Mouse (Mus musculus) testis, adult 2 months (tissue): ENCODE measurements around the gene Eddm3b. TPM values are rescaled to one million over a fixed set of nuclear protein-coding genes. Genes with fewer than 3 reads are reported as not detected.
"Not testable (repeated sequence)": the region's sequence is repeated elsewhere in the genome, so short reads cannot be mapped to it uniquely, and the experiment has no call there.

ENCODE experiments used
- H3K27ac ChIP-seq: fragments of 200-500 bp; 2 replicates; pipeline ENCODE4 v1.5.1; 2012; ENCODE audit warnings: low read depth, low read length; ENCODE audit not compliant: control insufficient read depth, insufficient read depth
- H3K27me3 ChIP-seq: fragments of 200-500 bp; 2 replicates; pipeline ENCODE4 v1.6.1; 2012; ENCODE audit warnings: mild to moderate bottlenecking, low read length, moderate library complexity; ENCODE audit not compliant: control insufficient read depth, insufficient read depth
- H3K36me3 ChIP-seq: fragments of 200-500 bp; 2 replicates; pipeline ENCODE4 v1.6.1; 2012; ENCODE audit warnings: mild to moderate bottlenecking, low read length; ENCODE audit not compliant: control insufficient read depth, insufficient read depth
- H3K4me1 ChIP-seq: fragments of 200-500 bp; 2 replicates; pipeline ENCODE4 v1.6.1; 2012; ENCODE audit warnings: low read length; ENCODE audit not compliant: control insufficient read depth, insufficient read depth
- H3K4me3 ChIP-seq: fragments of 200-500 bp; 2 replicates; pipeline ENCODE4 v1.5.1; 2012; ENCODE audit warnings: low read depth, mild to moderate bottlenecking, low read length, moderate library complexity, mixed read lengths; ENCODE audit not compliant: control insufficient read depth
- CTCF ChIP-seq: fragments of 200-500 bp; IDR thresholded peaks from 2 replicates; pipeline ENCODE4 v1.5.1; 2012; ENCODE audit warnings: low read depth, mild to moderate bottlenecking, inconsistent platforms, low read length, moderate library complexity; ENCODE audit not compliant: control insufficient read depth, insufficient read depth, insufficient replicate concordance
- POLR2A ChIP-seq: fragments of 200-500 bp; IDR thresholded peaks from 2 replicates; pipeline ENCODE4 v1.6.1; 2012; ENCODE audit warnings: low read depth, mild to moderate bottlenecking, inconsistent platforms, low read length, moderate library complexity; ENCODE audit not compliant: control insufficient read depth
- polyA plus RNA-seq: library from polyadenylated mRNA; depleted of rRNA; stranded (reverse); fragments of >200 nt; gene quantifications from 2 replicates; pipeline ENCODE4 v1.2.3, GENCODE M21; 2012

The Eddm3b gene
- polyA plus RNA-seq, 1 experiment: not detected

DNA sequence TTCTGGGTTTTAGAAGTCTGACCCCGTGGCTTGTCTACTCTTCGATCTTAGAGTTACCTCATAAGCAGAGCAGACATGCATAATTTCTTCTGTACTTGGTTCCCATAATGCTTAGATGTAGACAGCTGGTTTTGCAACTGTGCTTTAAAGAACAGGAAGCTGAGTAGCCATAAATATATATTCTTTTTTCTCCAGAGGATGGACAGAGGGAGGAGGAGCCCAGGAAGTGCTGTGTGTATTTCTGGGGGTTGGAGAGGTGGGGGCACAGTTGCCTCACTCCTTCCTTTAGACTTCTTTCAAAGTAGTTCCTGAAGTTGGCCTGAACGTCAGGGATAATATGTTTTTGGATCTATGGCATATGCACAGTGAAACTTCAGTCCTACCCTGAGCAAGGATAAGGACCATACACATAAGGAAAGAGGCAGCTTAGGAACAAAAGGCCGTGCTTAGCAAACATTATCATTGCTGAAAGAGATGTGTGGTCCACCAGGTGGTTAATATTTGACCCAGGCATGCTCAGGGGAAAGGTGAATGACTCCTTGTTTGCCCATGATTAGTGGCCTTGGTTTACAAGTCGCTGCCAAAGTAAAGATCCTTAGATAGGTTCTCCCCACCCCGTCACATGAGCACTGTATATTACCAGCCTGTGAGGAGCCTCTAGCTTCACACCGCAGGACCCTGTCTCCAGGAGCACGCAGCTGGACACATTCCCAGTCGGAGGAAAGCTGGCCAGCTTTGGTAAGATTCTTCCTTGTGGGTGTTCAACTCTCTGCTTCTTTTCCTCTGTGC, 18.3 kb upstream of the Eddm3b start:
- Histone ChIP-seq H3K27ac (no peak overlapping the region), H3K36me3 (no peaks in the 10 kb centered on the region), H3K4me3 (no peak overlapping the region), H3K4me1 (peaks cover 1% of the 10 kb centered on the region; the same call in 1 of the 2 replicates), H3K27me3 (no peaks in the 10 kb centered on the region)
- TF ChIP-seq CTCF (no peak), POLR2A (no peak)

DNA sequence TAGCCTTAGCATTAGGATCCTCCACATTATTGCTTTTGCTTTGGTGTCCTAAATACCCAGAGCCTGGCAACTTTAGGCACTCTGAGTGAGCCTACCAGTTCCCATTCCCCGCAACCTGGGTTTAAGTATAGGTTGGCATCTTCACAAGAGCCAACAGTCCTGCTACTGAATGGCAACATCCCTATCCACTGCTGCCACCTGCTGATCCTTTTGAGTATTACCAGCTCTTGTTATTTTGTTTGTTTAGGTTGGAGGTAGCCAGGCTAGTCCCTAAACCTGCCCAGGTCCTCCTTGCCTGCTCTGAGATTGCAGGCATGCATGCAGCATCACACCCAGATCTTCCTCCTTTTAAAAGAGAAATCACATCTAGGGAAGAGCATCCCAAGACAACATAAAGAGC, 15.9 kb upstream of the Eddm3b start:
- H3K4me3 ChIP-seq, H3K27ac ChIP-seq, H3K27me3 ChIP-seq: not testable (repeated sequence)

DNA sequence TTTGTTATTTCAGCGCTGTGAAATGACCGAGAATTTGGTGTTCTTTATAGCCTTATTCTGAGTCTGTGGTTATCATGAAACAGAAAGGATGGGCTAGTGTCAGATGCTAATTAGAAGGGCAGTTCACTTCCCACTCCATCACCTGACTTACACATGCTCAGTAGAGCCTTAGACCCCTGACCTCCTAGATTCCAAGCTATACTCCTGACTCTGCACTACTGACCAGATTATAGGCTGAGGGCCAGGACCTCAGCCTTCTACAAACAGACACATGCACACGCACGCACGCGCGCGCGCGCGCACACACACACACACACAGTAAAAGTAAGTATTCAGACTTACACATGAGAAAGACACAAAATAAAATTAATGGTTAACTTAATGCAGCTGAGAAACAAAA, 15.3 kb upstream of the Eddm3b start:
- TF ChIP-seq POLR2A: no peak
- no peak for TF ChIP-seq CTCF
- Histone ChIP-seq H3K4me3 (no peak overlapping the region), H3K27me3 (no peaks in the 10 kb centered on the region), H3K27ac (no peak overlapping the region), H3K4me1 (no peaks in the 10 kb centered on the region), H3K36me3 (no peaks in the 10 kb centered on the region)

More for the DNA sequence above, 15.9 kb upstream of the Eddm3b start:
- not testable (repeated sequence) for H3K4me1 ChIP-seq, H3K36me3 ChIP-seq

DNA sequence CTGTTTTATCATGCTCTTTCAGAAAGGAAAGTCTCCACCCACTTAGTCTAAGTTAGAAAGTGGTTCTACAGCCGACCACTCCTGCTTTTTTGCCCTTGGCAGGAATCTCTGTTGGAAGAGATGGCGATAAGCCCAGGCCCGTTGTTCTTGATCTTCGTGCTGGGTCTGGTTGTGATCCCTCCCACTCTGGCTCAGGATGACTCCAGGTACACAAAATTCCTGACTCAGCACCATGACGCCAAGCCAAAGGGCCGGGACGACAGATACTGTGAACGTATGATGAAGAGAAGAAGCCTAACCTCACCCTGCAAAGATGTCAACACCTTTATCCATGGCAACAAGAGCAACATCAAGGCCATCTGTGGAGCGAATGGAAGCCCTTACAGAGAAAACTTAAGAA, 12.9 kb upstream of the Eddm3b start:
- TF ChIP-seq POLR2A: no peak
- no peak for TF ChIP-seq CTCF
- Histone ChIP-seq H3K27me3 (no peaks in the 10 kb centered on the region), H3K27ac (no peak overlapping the region), H3K4me1 (no peaks in the 10 kb centered on the region), H3K4me3 (no peak overlapping the region), H3K36me3 (no peaks in the 10 kb centered on the region)

DNA sequence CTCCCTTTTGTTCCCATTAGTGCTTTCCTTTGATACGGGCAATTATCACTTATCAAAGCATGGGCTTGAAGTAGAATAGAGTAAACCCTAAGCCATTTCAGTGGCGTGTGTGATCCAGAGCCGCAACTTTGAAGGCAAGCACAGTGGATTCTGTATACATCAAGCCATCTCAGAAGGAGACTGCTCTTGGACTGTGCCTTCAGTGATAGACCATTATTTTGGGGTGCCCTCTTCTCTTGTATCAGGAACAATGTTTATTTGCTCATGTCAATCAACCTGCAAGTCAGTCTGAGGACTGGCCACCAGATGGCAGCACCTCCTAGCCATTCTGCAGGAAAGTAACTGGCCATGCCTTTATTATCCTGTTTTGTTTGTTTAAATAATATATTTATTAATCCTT, 11.0 kb upstream of the Eddm3b start:
- no peak for TF ChIP-seq POLR2A
- peak; percentile 65; the same call in 1 of the 2 replicates for TF ChIP-seq CTCF
- Histone ChIP-seq H3K4me3 (no peak overlapping the region), H3K27ac (no peak overlapping the region), H3K27me3 (no peaks in the 10 kb centered on the region), H3K36me3 (no peaks in the 10 kb centered on the region), H3K4me1 (no peaks in the 10 kb centered on the region)

DNA sequence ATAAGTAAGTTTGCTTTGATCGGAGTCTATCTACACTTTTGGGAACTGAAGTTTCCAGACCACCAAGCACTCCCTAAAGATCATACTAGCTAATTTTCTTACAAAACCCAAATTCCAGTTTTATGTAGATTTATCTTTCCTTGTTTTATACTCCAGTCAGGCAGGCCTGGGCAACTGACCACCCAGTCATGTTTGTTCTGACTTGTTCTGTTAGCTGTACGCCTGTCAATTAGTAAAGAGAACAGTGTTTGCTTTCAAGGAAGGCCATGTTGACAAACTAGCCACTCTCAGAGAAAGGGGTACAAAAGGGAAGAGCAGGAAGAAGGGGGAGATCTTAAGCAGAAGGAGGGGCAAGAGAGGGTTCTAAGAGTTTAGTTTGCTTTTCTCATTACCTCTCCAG, 9.9 kb upstream of the Eddm3b start:
- no peaks in the 10 kb centered on the region for H3K36me3 ChIP-seq
- H3K4me3 ChIP-seq: no peak overlapping the region
- no peaks in the 10 kb centered on the region for H3K4me1 ChIP-seq
- TF ChIP-seq CTCF (no peak), POLR2A (no peak)
- no peak overlapping the region for H3K27ac ChIP-seq
- no peaks in the 10 kb centered on the region for H3K27me3 ChIP-seq

DNA sequence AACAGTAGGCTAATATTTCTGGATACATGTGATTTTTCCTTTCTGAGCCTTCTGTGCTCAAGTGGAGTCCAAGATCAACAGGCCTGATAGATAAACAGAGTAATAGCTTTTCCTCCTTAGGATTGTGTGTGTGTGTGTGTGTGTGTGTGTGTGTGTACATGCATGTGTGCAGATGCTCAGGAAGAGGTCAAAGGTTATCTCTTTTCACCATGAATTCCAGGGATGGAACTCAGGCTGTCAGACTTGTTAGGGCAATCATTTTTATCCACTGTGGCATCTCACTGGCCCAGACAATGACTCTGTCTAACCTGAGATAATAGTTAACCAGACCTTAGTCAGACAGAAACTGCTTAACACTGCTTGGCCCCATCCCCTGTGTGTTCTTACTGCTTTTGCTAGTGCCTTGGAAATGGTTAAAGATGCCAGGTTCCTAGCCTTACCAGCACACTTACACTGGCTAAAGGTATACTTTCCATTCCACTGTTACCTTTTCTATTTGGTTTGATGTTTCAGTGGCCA, 7.7 kb upstream of the Eddm3b start:
- Histone ChIP-seq H3K27ac (no peak overlapping the region), H3K27me3 (no peaks in the 10 kb centered on the region), H3K4me3 (no peak overlapping the region), H3K4me1 (no peaks in the 10 kb centered on the region), H3K36me3 (no peaks in the 10 kb centered on the region)
- TF ChIP-seq CTCF (no peak), POLR2A (no peak)
